Mouse (Mus musculus) Patski (cell line): ENCODE data around the gene Izumo1. TPM values are rescaled to one million over a fixed set of nuclear protein-coding genes. Genes with fewer than 3 reads are reported as not detected.
A peak's percentile ranks its signal among the peaks of the same experiment; 100 is the strongest.

ENCODE experiments used
- ATAC-seq: fragments of 100-300 bp; one replicate; pipeline ENCODE4 v1.8.0; 2021
- CTCF ChIA-PET: fragments of 350-600 bp; sonication (Branson Sonifier 250); formaldehyde crosslinking; loops from one replicate; lab custom pipeline; 2022; ENCODE audit warnings: inconsistent platforms; lab: Charles Lee
- POLR2A ChIA-PET: fragments of 350-600 bp; sonication (Branson Sonifier 250); formaldehyde crosslinking; loops from one replicate; lab custom pipeline; 2022; ENCODE audit warnings: antibody characterized with exemption, inconsistent platforms; lab: Charles Lee
- DNase-seq: peaks from one replicate; pipeline ENCODE4 v3.0.0-alpha.2; 2011; ENCODE audit warnings: low read depth, low spot score
- H3K27me3 ChIP-seq: fragments of 371-371 bp; one replicate; pipeline ENCODE4 v1.5.1; 2021
- CTCF ChIP-seq: fragments of 100-300 bp; IDR thresholded peaks from one replicate; pipeline ENCODE4 v1.5.1; 2021
- in situ Hi-C: fragments of 300-500 bp; cut with MboI; formaldehyde crosslinking; loops from 3 replicates; pipeline ENCODE4 v1.11.1; 2018; ENCODE audit warnings: low pct_unique_long_range_greater_than_20kb, mixed read lengths
- polyA plus RNA-seq: library from polyadenylated mRNA; unstranded; gene quantifications from one replicate; pipeline ENCODE4 v1.2.3, GENCODE M21; 2021

The Izumo1 gene
- polyA plus RNA-seq, 1 experiment from 2014 or later = 0.12 TPM

DNA sequence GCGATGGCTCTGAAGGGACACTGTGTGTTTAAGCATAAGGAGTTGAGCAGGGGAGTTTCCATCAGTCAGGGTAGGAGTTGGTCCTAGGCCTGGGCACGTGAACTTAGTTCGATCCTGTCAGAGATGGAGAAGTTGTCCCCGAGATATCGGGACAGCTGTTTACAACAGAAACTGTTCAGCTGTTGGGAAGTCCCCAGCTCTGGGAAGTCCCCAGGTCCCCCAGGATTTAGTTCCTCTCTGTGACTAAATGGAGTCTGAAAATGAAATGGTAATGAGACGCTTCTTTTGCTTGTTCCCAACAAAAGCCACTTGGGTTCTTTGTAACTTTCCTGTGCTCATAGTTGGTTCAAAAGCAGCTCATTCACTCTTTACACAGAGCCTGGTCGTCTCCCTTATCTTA lies 29.7 kb upstream of the Izumo1 start:
- POLR2A ChIA-PET = no interaction called here

DNA sequence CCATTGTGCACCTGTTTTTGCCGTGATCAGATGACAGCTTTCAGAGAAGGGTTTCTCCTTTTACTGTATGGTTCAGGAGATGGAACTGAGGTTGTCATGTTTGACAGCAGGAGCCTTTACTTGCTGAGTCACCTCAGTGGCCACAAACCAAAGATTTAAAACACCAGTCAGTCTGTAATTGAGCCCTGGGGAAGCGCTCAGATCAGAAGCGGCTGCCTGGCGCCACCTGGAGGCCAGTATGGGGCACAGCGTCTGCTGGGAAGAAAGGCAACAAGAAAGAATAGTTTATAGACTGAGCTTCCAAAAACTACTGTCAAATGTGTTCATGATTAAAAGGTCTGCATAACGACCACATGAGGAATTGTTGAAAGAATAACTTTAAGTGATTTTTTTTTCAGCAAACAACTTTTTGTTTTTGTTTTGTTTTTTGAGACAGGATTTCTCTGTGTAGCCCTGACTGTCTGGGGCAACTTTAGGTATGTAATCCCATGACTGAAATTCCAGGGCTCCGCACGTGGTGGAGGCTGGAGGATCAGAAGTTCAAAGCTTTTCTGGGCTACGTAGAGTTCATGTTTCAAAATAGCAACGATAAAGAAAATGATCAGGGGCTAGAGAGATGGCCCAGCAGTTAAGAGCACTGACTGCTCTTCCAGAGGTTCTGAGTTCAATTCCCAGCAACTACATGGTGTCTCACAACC lies 28.3 kb upstream of the Izumo1 start:
- CTCF ChIA-PET = interaction anchor here (0.7 to 7.0 kb wide), 15 partner anchors 8 to 116 kb away, joined by 3 to 74 read pairs (median 3); partner anchors contain the start of genes Fut1 and Ntn5
- peak; percentile 98 for TF ChIP-seq CTCF

More for the DNA sequence above, 29.7 kb upstream of the Izumo1 start:
- no peak for TF ChIP-seq CTCF
- ATAC-seq = no peak
- in situ Hi-C loops = loop anchor here (5.0 kb wide), 1 partner anchor 90 kb away; the partner anchor contains the start of gene Ntn5
- no peaks in the 10 kb centered on the region for H3K27me3 ChIP-seq
- no peak for DNase-seq
- CTCF ChIA-PET = interaction anchor here (1.0 to 7.0 kb wide), 3 partner anchors 15 to 90 kb away, joined by 3 to 74 read pairs (median 3); partner anchors contain the start of gene Ntn5

DNA sequence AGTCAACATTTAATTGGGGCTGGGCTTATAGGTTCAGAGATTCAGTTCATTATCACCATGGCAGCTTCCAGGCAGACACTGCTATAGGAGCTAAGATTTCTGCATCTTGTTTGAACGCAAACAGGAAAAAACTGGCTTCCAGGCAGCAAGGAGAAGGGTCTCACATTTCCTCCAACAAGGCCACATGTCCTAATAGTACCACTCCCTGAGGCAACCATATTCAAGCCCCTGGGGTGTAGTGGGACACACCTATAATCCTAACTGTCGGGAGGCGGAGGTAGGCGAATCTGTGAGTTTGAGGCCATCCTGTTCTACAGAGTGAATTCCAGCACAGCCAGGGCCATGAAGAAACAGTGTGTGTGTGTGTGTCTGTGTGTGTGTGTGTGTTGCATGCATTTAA lies 26.4 kb upstream of the Izumo1 start:
- no peaks in the 10 kb centered on the region for H3K27me3 ChIP-seq
- no peak for TF ChIP-seq CTCF
- no peak for ATAC-seq
- no peak for DNase-seq
- ChIA-PET CTCF (interaction anchor here (2.8 to 7.0 kb wide), 2 partner anchors 23 to 87 kb away, joined by 14 to 74 read pairs; partner anchors contain the start of genes Fut1 and Ntn5), POLR2A (no interaction called here)
- in situ Hi-C loops = no loop called here

More for the DNA sequence above, 28.3 kb upstream of the Izumo1 start:
- no peak for DNase-seq
- in situ Hi-C loops = loop anchor here (5.0 kb wide), 1 partner anchor 89 kb away; the partner anchor contains the start of gene Ntn5
- no peaks in the 10 kb centered on the region for H3K27me3 ChIP-seq
- POLR2A ChIA-PET = interaction anchor here (1.3 kb wide), 1 partner anchor 88 kb away, joined by 3 read pairs; no protein-coding TSS in a partner anchor
- ATAC-seq = peak; percentile 68

DNA sequence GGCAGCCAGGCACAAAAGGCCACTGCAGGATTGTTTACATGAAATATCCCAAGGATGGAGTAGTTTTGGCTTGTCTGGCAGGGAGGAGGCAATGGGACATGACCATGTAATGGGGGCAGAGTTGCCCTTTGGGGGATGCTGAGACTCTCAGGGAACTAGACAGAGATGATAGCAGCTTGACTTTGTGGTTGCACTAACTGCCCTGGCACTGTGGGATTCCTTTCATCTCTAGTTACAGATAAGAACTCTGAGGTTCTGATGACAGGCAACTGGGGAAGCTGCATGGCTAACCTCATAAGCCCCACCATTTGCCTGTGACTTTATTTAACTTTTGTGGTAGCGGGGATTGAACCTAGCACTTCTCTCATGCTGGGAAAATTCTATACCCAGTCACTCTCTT lies 25.5 kb upstream of the Izumo1 start:
- in situ Hi-C loops = no loop called here
- ChIA-PET CTCF (interaction anchor here (1.5 kb wide), 1 partner anchor 88 kb away, joined by 3 read pairs; the partner anchor contains the start of gene Ntn5), POLR2A (interaction anchor here (0.6 to 1.0 kb wide), 2 partner anchors 10 to 32 kb away, joined by 3 read pairs; no protein-coding TSS in a partner anchor)
- no peaks in the 10 kb centered on the region for H3K27me3 ChIP-seq
- ATAC-seq (no peak), DNase-seq (no peak)
- no peak for TF ChIP-seq CTCF

DNA sequence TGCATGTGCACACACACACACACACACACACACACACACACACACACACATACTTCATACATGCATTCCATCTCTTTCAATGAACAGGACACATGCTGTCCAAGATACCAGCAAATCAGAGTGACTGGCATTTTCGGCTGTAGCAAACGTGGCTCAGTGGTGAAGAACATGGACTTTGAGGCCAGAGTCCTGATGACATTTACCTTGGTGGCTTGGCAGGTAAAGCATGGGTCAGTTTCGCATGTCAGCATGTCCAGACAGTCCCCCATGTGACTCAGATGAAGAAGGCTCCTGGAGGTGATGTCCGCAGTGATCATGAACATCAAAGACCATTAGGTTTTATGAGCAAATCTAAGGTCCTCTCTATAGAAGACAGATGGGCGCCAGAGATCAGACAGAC lies 24.6 kb upstream of the Izumo1 start:
- in situ Hi-C loops = no loop called here
- ChIA-PET POLR2A (interaction anchor here (0.6 to 1.0 kb wide), 2 partner anchors 9 to 32 kb away, joined by 3 read pairs; no protein-coding TSS in a partner anchor), CTCF (interaction anchor here (1.5 kb wide), 1 partner anchor 87 kb away, joined by 3 read pairs; the partner anchor contains the start of gene Ntn5)
- DNase-seq = no peak
- no peaks in the 10 kb centered on the region for H3K27me3 ChIP-seq
- TF ChIP-seq CTCF = no peak
- ATAC-seq = no peak

DNA sequence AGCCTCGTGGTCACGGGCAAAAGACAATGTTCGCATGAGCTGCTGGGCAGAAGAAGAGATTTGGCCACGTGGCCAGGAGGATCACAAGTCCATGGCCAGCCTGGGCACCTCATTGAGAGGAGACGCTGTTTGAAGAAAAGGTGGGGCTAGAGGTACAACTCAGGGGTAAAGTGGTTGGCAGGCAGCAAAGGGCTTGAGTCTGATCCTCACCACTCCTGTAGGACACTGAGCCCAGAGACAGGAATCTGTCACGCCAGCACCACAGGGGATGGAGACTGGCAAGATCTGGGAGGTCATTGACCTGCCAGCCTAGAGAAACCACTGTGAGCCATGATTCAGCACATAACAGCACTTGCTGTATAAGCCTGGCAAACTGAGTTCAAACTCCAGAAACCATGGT lies 24.1 kb upstream of the Izumo1 start:
- no peaks in the 10 kb centered on the region for H3K27me3 ChIP-seq
- in situ Hi-C loops = no loop called here
- no peak for TF ChIP-seq CTCF
- ChIA-PET POLR2A (no interaction called here), CTCF (no interaction called here)
- DNase-seq (no peak), ATAC-seq (no peak)

DNA sequence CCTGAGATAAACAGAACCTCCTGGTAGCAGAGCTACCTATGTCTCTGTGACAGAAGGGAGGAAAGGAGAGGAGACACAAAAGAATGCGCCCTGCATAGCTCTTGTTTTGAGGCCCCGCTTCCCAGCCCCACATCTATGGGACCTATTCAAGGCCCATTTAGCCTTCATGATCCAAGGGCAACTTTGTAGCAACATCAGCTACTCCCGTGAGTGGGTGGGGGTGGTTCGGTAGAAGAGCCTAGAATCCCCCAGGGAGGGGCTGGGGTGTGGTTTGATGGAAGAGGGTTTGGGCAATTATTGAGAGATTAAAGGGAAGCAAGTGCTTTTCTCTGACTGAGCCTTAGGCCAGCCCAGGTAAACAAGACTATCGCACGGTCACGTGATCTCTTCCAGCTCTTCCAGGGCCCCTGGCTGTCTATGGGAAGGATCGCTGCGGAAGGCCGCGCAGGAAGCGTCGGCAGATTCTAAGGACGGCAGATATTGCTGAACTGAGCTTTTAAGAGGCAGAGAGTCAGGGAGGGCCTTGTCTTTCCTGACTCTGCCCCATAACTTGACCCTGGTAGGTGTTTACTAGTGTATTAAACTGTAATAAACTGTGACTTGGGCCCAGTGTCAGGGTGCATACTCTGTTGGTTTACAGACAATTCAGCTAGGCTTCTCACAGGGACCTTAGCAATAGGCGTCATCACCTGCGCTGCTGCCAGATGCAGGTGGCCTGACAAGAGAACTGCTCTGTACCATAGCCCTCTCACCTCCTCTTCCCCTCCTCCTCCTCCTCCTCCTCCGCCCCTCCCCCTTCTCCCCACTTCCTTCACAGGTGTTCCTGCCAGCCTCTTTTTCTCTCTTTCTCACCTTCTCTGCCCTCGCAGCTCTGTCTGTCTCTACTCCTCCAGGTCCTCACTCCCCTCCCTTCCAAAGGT lies 22.4 kb upstream of the Izumo1 start:
- ChIA-PET POLR2A (no interaction called here), CTCF (interaction anchor here (1.5 kb wide), 1 partner anchor 18 kb away, joined by 3 read pairs; the partner anchor contains the start of gene Fut1)
- DNase-seq = no peak
- no peaks in the 10 kb centered on the region for H3K27me3 ChIP-seq
- in situ Hi-C loops = no loop called here
- TF ChIP-seq CTCF = no peak
- no peak for ATAC-seq

DNA sequence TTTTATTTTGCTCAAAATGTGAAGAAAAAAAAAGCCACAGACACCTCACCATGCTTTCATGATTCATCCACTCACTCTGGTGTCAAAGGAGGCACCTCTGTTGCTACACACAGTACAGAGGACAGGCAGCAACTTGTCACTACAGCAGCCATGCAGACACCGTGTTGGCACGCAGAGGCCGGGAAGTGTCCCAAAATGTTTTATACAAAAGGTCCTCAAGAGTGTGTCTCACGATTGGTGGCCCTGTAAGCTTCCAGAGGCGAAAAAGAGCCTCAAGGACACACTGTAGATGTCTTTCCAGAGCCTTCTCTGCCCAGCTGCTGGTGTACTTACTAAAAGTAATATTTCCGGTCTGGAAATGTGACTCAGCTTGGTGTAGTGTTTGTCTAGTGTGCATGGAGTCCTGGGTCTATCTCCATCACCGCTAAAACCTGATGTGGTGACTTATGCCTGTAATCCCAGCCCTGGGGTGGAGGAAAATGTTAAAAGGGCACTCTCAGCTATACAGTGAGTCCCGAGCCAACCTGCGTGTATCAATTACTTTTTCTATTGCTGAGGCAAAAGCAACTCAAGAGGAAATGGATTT lies 15.8 kb upstream of the Izumo1 start:
- ChIA-PET CTCF (interaction anchor here (1.3 to 1.8 kb wide), 3 partner anchors 13 to 134 kb away, joined by 3 to 7 read pairs (median 5); no protein-coding TSS in a partner anchor), POLR2A (interaction anchor here (1.1 kb wide), 1 partner anchor 9 kb away, joined by 3 read pairs; no protein-coding TSS in a partner anchor)
- ATAC-seq (no peak), DNase-seq (no peak)
- in situ Hi-C loops = no loop called here
- TF ChIP-seq CTCF = no peak
- no peaks in the 10 kb centered on the region for H3K27me3 ChIP-seq

DNA sequence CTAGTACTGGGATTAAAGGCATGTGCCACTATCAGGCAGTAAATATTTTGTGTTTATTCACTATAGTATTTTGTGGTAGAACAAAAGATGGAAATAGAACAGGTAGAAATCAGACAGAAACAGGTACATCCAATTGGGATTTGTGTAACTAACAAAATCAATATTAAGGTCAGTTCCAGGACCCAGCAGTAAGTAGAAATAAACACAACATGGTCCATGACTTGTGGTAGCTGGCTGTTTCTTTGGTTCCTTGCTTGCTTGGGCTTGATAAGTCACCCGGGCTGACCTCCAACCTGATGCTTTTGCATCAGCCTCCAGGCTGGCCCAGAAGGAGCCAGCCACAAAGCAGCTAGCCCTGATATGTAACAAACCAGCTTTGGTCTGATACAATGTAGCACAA lies 12.1 kb upstream of the Izumo1 start:
- TF ChIP-seq CTCF = no peak
- no peak for ATAC-seq
- in situ Hi-C loops = no loop called here
- H3K27me3 ChIP-seq = no peaks in the 10 kb centered on the region
- DNase-seq = no peak
- POLR2A ChIA-PET = no interaction called here
- CTCF ChIA-PET = no interaction called here
